Mouse (Mus musculus) mature B cell (primary cell): ENCODE data around the gene Gtf2f2.
"Not testable (repeated sequence)": the region's sequence is repeated elsewhere in the genome, so short reads cannot be mapped to it uniquely, and the experiment has no call there.

Experiments used
- in situ Hi-C: fragments of 300-500 bp; cut with MboI; formaldehyde crosslinking; loops from 2 replicates; pipeline ENCODE4 v1.14.3; 2019

Gtf2f2 gene

GRCm38 (mm10) chr14:75998082-75998481 lies 12.6 kb downstream of the Gtf2f2 start:
- in situ Hi-C loops = no loop called here

- in situ Hi-C loops = no loop called here
Measured at GRCm38 (mm10) chr14:75992371-75992770, 18.3 kb downstream of the Gtf2f2 start.

GRCm38 (mm10) chr14:75990936-75991335 lies 19.7 kb downstream of the Gtf2f2 start:
- in situ Hi-C loops = no loop called here

GRCm38 (mm10) chr14:75989168-75989567 lies 21.5 kb downstream of the Gtf2f2 start:
- in situ Hi-C loops = no loop called here

GRCm38 (mm10) chr14:75986878-75987483 lies 23.7 kb downstream of the Gtf2f2 start:
- in situ Hi-C loops = no loop called here

- in situ Hi-C loops = no loop called here
Measured at GRCm38 (mm10) chr14:75985112-75985511, 25.6 kb downstream of the Gtf2f2 start.

GRCm38 (mm10) chr14:75983891-75984290 lies 26.8 kb downstream of the Gtf2f2 start:
- in situ Hi-C loops = no loop called here

GRCm38 (mm10) chr14:75981231-75981630 lies 29.4 kb downstream of the Gtf2f2 start:
- in situ Hi-C loops = no loop called here

GRCm38 (mm10) chr14:75976107-75976506 lies 34.6 kb downstream of the Gtf2f2 start:
- in situ Hi-C loops = no loop called here

GRCm38 (mm10) chr14:75967291-75967690 lies 43.4 kb downstream of the Gtf2f2 start:
- in situ Hi-C loops = no loop called here

- in situ Hi-C loops = no loop called here
Measured at GRCm38 (mm10) chr14:75964433-75964832, 46.2 kb downstream of the Gtf2f2 start.

- in situ Hi-C loops = no loop called here
Measured at GRCm38 (mm10) chr14:75964000-75964399, 46.7 kb downstream of the Gtf2f2 start.

- in situ Hi-C loops = no loop called here
Measured at GRCm38 (mm10) chr14:75963215-75963614, 47.5 kb downstream of the Gtf2f2 start.

- in situ Hi-C loops = no loop called here
Measured at GRCm38 (mm10) chr14:75962250-75962649, 48.4 kb downstream of the Gtf2f2 start.

GRCm38 (mm10) chr14:75954766-75955165 lies 55.9 kb downstream of the Gtf2f2 start, which contains the start of gene Kctd4:
Gene Kctd4 (plus strand): TSS chr14:75955009.
- in situ Hi-C loops = no loop called here

GRCm38 (mm10) chr14:75953011-75953410 lies 57.7 kb downstream of the Gtf2f2 start:
- in situ Hi-C loops = no loop called here

- in situ Hi-C loops = no loop called here
Measured at GRCm38 (mm10) chr14:75947674-75948073, 63.0 kb downstream of the Gtf2f2 start.

GRCm38 (mm10) chr14:75942365-75942764 lies 68.3 kb downstream of the Gtf2f2 start:
- in situ Hi-C loops = no loop called here

- in situ Hi-C loops = no loop called here
Measured at GRCm38 (mm10) chr14:75941500-75941899, 69.2 kb downstream of the Gtf2f2 start.

GRCm38 (mm10) chr14:75937714-75938113 lies 73.0 kb downstream of the Gtf2f2 start:
- in situ Hi-C loops = no loop called here

GRCm38 (mm10) chr14:75934359-75934758 lies 76.3 kb downstream of the Gtf2f2 start:
- in situ Hi-C loops = no loop called here

- in situ Hi-C loops = no loop called here
Measured at GRCm38 (mm10) chr14:75931266-75931665, 79.4 kb downstream of the Gtf2f2 start.

- in situ Hi-C loops = not testable (repeated sequence)
Measured at GRCm38 (mm10) chr14:75929713-75930112, 81.0 kb downstream of the Gtf2f2 start.
